Mouse (Mus musculus): ENCODE results near the gene Mmp28.

- TF ChIP-seq POLR2A (IDR thresholded peaks at IDR 0.05; ENCODE audit: insufficient read length, low read depth) (no peak), MYOG (IDR thresholded peaks at IDR 0.05; ENCODE audit: control insufficient read depth in 1 of 3, insufficient read depth in 1 of 3, insufficient read length in 2 of 3, low read depth in 2 of 3) (no peak), TCF12 (IDR thresholded peaks at IDR 0.05; ENCODE audit: insufficient read depth, poor library complexity, severe bottlenecking) (no peak), MAX (IDR thresholded peaks at IDR 0.05; ENCODE audit: low read depth) (no peak), E2F4 (IDR thresholded peaks at IDR 0.05; ENCODE audit: insufficient read depth) (no peak), POLR2AphosphoS2 (IDR thresholded peaks at IDR 0.05; ENCODE audit: insufficient read length, low read depth) (no peak)
These were observed 44.3 kb downstream of the Mmp28 start for GRCm38 (mm10) chr11:83418566-83418965.
